In genomic region chr2:75423872-75424271, GRCm38 (mm10) we compare ENCODE assay signal across 10 mouse cellular contexts.
A peak's percentile ranks its signal among the peaks of the same experiment; 100 is the strongest.
DNase-seq lines count a peak whose midpoint lies in the region; ATAC-seq lines count a peak whose summit lies in the region.
"Had no signal": no experiment of that assay in that cellular context is flagged by ENCODE, and none has a peak within 500 bp of the region (broad histone marks: within the 10 kb centered on the region; RNA-seq: fewer than 3 reads in every experiment).

No protein-coding gene starts in this region.

- no peak overlapping the region for H3K27ac ChIP-seq in kidney, embryonic 16.5 days (ENCODE audit: low read length)
- 0 out of 2 replicates have a peak overlapping the region, but pooled peaks have one; percentile 40 for H3K27ac ChIP-seq in hindbrain, embryonic 10.5 days
- no peak overlapping the region; the same call in 1 of the 2 replicates for H3K27ac ChIP-seq in midbrain, embryonic 11.5 days (ENCODE audit: low read depth, low read length)
- H3K27ac ChIP-seq in heart, embryonic 12.5 days (ENCODE audit: poor library complexity, severe bottlenecking), result no peak overlapping the region

- intact Hi-C loops in heart, postnatal 14 days (cut with DNase I), result no loop called here

- no peak; the same call in 1 of the 2 replicates for ATAC-seq in kidney, embryonic 16.5 days (ENCODE audit: low FRiP score, low TSS enrichment)
- peak; percentile 81 for ATAC-seq in midbrain, embryonic 11.5 days (ENCODE audit: low FRiP score)
- ATAC-seq in heart, embryonic 12.5 days (ENCODE audit: insufficient number of reproducible peaks, low FRiP score), result no peak

- peaks cover 19% of the 10 kb centered on the region; the same call in 1 of the 2 replicates for H3K4me1 ChIP-seq in kidney, embryonic 16.5 days (ENCODE audit: insufficient read depth, low read length)
- H3K4me1 ChIP-seq in hindbrain, embryonic 10.5 days (replicated peaks), result peaks cover 33% of the 10 kb centered on the region
- peaks cover 7% of the 10 kb centered on the region; the same call in 1 of the 2 replicates for H3K4me1 ChIP-seq in midbrain, embryonic 11.5 days (ENCODE audit: control insufficient read depth, insufficient read depth, low read length)
- no peaks in the 10 kb centered on the region for H3K4me1 ChIP-seq in heart, embryonic 12.5 days (replicated peaks)
- H3K4me1 ChIP-seq: megakaryocyte, embryonic 14.5 days had no signal

- H3K36me3 ChIP-seq in kidney, embryonic 16.5 days (ENCODE audit: insufficient read depth, low read length), result no peaks in the 10 kb centered on the region
- H3K36me3 ChIP-seq in hindbrain, embryonic 10.5 days, result no peaks in the 10 kb centered on the region
- no peaks in the 10 kb centered on the region for H3K36me3 ChIP-seq in midbrain, embryonic 11.5 days (ENCODE audit: control insufficient read depth, insufficient read depth, low read length)
- no peaks in the 10 kb centered on the region for H3K36me3 ChIP-seq in heart, embryonic 12.5 days

- WGBS in kidney, embryonic 16.5 days, result 9% methylated on average over 5 of the region's 5 CpGs
- WGBS in hindbrain, embryonic 10.5 days, result 40% methylated on average over 5 of the region's 5 CpGs
- WGBS in midbrain, embryonic 11.5 days, result 36% methylated on average over 5 of the region's 5 CpGs
- 39% methylated on average over 5 of the region's 5 CpGs for WGBS in heart, embryonic 12.5 days

- no peaks in the 10 kb centered on the region for H3K9me3 ChIP-seq in kidney, embryonic 16.5 days (ENCODE audit: low read length)
- no peaks in the 10 kb centered on the region for H3K9me3 ChIP-seq in hindbrain, embryonic 10.5 days
- no peaks in the 10 kb centered on the region for H3K9me3 ChIP-seq in midbrain, embryonic 11.5 days (ENCODE audit: control insufficient read depth, low read length)
- no peaks in the 10 kb centered on the region for H3K9me3 ChIP-seq in heart, embryonic 12.5 days (replicated peaks)
- H3K9me3 ChIP-seq: megakaryocyte, embryonic 14.5 days had no signal

- H3K27me3 ChIP-seq in kidney, embryonic 16.5 days (ENCODE audit: insufficient read depth, low read length), result no peaks in the 10 kb centered on the region; the same call in 1 of the 2 replicates
- no peaks in the 10 kb centered on the region for H3K27me3 ChIP-seq in hindbrain, embryonic 10.5 days (ENCODE audit: insufficient read depth, poor library complexity, severe bottlenecking)
- H3K27me3 ChIP-seq in midbrain, embryonic 11.5 days (ENCODE audit: control insufficient read depth, insufficient read depth, low read length), result no peaks in the 10 kb centered on the region
- no peaks in the 10 kb centered on the region for H3K27me3 ChIP-seq in heart, embryonic 12.5 days (replicated peaks)
- H3K27me3 ChIP-seq: megakaryocyte, embryonic 14.5 days had no signal

- DNase-seq in kidney, adult 11 months, result no peak
- peak; percentile 15 for DNase-seq in hindbrain, embryonic 10.5 days (ENCODE audit: low spot score)
- no peak for DNase-seq in midbrain, embryonic 11.5 days (ENCODE audit: low spot score, missing footprints)
- no peak for DNase-seq in MN1 (ENCODE audit: low spot score)
- no peak for DNase-seq in heart, postnatal 14 days
- no peak for DNase-seq in adrenal gland, postnatal 36 days
- DNase-seq: lung, adult 18-20 months had no signal

- no peak overlapping the region for H3K9ac ChIP-seq in kidney, embryonic 16.5 days (replicated peaks; ENCODE audit: low read length)
- no peak overlapping the region for H3K9ac ChIP-seq in midbrain, embryonic 11.5 days (ENCODE audit: low read length)
- no peak overlapping the region for H3K9ac ChIP-seq in heart, embryonic 12.5 days

- H3K4me2 ChIP-seq in kidney, embryonic 16.5 days (replicated peaks; ENCODE audit: low read depth, low read length), result peak overlapping the region; percentile 26; the same call in 1 of the 2 replicates
- H3K4me2 ChIP-seq in midbrain, embryonic 11.5 days, result no peak overlapping the region
- H3K4me2 ChIP-seq in heart, embryonic 12.5 days, result no peak overlapping the region

- H3K4me3 ChIP-seq in kidney, embryonic 16.5 days (ENCODE audit: low read length), result no peak overlapping the region; the same call in 1 of the 2 replicates
- H3K4me3 ChIP-seq in hindbrain, embryonic 10.5 days, result no peak overlapping the region
- H3K4me3 ChIP-seq in midbrain, embryonic 11.5 days (ENCODE audit: low read depth, low read length), result no peak overlapping the region
- no peak overlapping the region for H3K4me3 ChIP-seq in heart, embryonic 12.5 days
- H3K4me3 ChIP-seq: megakaryocyte, embryonic 14.5 days had no signal
